Mouse (Mus musculus) cerebellum, postnatal 4 days (tissue): Measurements from ENCODE around the gene Mtmr3.

Experiments
- DNase-seq, 2 experiments: peaks; one replicate each; pipeline ENCODE4 v3.0.0; 2022; ENCODE audit warnings: low spot score in 2 of 2, mixed read lengths in 1 of 2

The Mtmr3 gene

DNA sequence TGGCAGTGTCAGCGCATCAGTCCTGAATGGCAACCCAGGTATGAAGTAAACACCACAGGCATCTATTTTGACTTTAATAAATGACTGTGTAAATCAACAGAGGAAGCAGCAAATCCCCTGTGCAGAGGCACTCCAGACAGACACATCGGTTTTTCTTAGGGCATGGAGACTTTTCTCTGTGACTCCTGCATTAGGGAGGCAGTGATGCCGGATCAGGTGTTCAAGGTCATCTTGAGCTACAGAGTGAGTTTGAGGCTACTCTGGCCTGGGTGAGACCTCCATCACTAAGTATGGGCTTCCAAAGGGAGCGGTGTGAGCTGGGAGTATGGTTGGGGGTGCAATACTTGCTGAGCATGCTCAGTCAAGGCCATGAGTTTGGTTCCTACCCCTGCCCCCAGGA lies 130.0 kb downstream of the Mtmr3 start:
- no peak for DNase-seq

DNA sequence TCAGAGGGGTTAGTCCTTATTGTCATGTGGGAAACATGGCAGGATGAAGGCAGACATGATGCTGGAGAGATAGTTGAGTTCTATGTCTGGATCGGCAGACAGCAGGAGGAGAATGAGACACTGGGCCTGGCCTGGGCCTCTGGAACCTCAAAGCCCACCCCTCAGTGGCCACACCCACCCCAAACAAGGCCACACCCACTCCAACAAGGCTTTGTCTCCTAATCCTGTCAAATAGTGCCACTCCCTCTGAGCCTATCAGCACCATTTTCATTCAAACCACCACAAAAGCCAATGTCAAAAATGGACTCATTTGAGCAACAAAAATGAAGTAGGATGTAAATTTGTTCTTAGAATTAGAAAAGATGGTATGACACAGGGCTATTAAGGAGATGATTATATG lies 130.5 kb downstream of the Mtmr3 start:
- DNase-seq = no peak

GRCm38 (mm10) chr11:4462868-4463267 lies 131.8 kb downstream of the Mtmr3 start:
- DNase-seq = no peak

DNA sequence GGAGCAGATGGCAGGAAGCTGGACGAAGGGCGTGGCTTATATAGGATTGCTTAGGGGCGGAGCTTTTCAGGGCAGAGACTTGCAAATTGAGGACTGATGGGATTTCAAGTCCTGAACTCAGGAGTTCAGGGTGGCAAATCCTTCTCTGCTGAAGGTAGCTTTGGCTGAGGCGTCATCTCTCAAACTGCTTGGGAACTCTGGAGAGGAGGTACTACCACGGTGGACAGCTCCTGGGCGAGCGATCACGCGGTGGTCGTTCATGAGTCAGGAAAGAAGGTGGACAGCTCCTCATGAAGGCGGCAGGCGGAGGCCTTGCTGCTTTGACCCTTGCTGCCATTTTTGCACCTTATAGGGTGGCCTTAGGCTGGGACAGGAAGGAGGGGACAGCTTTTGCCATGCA lies 133.5 kb downstream of the Mtmr3 start:
- DNase-seq = no peak

DNA sequence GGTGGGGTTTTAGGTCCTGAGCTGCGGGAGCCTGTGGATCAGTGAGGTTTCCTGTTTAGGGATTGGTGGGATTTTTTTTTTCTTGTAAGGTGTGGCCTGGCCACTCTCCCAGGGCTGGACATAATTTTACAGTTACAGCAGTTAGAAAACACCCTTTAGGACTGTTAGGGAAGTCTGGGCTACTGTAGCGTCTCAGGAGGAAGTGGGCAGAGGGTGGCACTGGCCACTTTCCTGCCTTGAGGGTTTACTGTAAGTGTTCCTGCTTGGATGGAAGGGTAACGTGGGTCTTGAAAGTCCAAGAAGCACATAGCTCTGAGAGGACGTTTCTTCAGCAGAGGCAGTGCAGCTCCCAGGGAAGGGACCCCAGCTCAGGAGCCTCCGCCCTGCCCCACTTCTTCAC lies 134.0 kb downstream of the Mtmr3 start:
- DNase-seq = no peak

DNA sequence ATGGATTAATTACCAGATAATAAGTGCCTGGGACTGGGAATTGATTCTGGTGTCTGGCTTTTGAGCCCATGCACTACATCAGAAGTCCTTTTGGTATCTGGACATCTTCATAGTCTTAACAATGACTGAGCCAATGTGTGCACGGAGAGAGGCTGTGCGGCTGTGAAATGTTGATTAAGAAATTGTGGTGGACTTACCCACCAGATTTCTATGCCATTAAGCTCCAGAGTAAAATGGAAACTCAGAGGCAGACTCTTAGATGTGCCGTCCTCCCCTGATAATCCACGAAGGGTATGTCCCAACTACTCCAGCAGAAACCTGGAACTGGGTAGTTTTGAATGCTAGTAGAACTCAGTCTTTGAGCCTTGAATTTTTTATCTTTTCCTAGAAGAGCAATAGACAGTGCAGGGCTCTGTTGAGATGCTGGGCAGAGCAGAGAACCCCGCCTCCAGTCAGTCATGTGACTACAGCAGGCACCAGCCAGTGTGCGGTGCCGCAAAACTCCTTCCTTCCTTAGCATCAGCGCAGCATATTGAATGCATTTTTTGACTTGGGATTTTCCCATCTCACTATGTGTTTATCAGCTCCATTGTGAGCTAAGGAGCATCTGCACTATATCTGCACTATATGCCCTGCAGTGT lies 139.6 kb downstream of the Mtmr3 start:
- DNase-seq = no peak

GRCm38 (mm10) chr11:4452467-4453184 lies 142.0 kb downstream of the Mtmr3 start:
- DNase-seq = peak in 1 of 2 experiments; percentile 37

DNA sequence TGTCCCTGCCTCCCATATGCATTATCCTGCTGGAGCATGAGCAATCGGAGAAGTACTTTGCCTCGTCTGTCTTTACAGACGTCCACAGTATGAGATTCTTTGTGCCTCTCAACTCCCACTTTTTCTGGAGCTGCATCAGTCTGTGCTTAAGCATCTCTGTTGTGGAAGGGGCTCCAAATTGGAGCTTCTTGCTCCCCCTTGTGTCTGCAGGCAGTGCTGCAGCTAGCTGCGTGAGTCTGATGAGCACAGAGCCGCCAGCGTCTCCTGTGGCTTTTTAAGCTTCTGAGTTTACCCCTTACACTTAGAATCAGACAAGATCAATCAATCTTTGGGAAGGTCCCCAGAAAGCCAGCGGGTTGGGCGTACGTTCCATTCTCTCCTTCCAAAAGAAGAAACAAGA lies 143.5 kb downstream of the Mtmr3 start:
- peak; percentile 54 to 60 for DNase-seq

GRCm38 (mm10) chr11:4446195-4446868 lies 148.3 kb downstream of the Mtmr3 start:
- DNase-seq = no peak

- no peak for DNase-seq
Measured at GRCm38 (mm10) chr11:4442280-4442679, 152.4 kb downstream of the Mtmr3 start.

GRCm38 (mm10) chr11:4440978-4441377 lies 153.7 kb downstream of the Mtmr3 start, which contains the start of gene Hormad2:
Hormad2 (minus strand) TSS chr11:4441105.
- DNase-seq = no peak

- no peak for DNase-seq
Measured at GRCm38 (mm10) chr11:4438211-4438610, 156.5 kb downstream of the Mtmr3 start.

DNA sequence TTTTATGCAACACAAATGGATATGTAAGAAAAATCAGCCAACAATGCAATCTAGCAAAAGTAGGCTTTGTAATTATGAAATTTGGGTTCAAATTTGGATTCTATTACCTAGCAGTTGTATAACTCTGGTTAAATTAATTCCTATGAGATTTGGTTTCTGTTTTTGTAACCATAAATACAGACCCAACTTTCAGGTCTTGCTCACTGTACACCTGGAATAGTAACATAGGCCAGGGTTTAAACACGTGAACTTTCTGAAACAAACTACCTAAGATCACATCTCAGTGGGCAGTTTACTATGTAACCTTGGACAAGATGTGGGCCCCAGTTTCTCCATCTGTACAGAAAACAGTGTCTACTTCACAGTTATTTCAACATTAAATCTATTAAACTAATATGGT lies 157.3 kb downstream of the Mtmr3 start:
- DNase-seq = no peak

- no peak for DNase-seq
Measured at GRCm38 (mm10) chr11:4436631-4437030, 158.0 kb downstream of the Mtmr3 start.

- DNase-seq = no peak
Measured at GRCm38 (mm10) chr11:4434461-4434860, 160.2 kb downstream of the Mtmr3 start.
